Mouse (Mus musculus) cerebellum, postnatal 4 days (tissue): ENCODE data around the gene Vps36.
A peak's percentile ranks its signal among the peaks of the same experiment; 100 is the strongest.

ENCODE experiments used
- DNase-seq, 2 experiments: peaks; one replicate each; pipeline ENCODE4 v3.0.0; 2022; ENCODE audit warnings: low spot score in 2 of 2, mixed read lengths in 1 of 2

Vps36 gene

GRCm38 (mm10) chr8:22192660-22193431 lies at the start of gene Vps36:
Vps36 (plus strand) TSS chr8:22192809.
- DNase-seq: peak; percentile 82 to 94

DNA sequence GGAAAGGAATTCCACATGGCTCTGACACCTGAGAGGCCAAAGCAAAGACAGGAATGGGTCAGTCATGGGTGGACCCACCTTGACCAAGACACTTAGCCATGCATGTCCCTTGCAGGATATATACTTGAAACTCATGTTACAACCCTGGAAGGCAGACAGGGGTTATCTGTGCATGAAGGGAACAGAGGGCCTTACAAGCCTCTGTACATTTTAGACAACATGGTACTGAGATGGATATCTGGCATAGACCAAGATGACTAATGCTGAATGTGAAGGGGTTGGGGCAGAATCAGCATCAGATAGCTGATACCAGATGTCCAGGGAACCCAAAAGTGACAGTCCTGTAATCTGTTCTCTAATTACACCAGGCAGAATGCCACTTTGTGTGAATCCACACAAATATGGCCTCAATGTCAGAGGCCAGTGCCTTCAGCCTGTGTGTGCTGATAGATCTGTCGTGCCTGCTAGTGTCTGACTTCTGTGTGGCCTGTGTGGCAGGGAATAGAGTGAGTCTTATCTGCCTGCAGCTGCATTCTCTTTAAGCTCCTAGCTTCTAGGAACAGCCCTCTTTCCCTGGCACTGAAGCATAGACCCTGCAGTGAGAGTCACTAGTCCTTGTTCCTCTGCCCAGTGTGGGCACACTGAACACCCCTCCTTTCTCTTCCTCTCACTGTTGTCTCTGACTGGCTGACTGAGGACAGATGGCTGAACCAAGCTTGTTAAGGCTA lies 48.7 kb upstream of the Vps36 start:
- no peak for DNase-seq

- DNase-seq: no peak
Observed at GRCm38 (mm10) chr8:22145831-22146230, 46.8 kb upstream of the Vps36 start.

- no peak for DNase-seq
Observed at GRCm38 (mm10) chr8:22147706-22148366, 44.8 kb upstream of the Vps36 start.

- DNase-seq: no peak
Observed at GRCm38 (mm10) chr8:22148367-22148740, 44.3 kb upstream of the Vps36 start.

DNA sequence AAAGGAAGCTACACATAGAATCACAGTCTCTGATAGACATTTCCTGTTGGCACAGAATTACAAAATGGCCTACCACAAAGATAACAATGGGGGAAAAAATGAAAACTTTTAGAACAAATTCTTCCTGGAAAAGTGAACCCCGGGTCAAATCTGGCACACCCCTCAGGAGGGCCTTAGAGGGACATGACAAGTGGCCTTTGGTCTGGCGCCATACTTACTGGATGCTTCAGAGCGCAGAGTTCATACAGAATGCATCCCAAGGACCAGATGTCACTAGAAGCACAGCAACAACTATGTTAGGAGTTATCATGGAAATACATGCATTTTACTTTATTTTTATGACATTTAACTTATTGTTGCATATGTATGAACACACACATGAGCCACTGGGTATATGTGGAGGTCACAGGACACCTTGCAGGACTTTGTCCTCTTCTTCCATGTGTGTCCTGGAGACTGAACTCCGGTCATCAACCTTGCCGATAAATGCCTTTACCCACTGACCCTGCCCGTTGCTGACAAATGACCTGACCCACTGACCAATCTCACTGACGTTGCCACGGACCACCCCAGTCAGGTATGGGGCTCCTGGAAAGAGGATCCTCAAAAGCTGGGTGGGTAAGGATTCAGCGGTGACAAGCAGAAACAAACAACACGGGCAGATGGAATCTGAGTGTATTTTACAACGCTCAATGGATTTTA lies 42.8 kb upstream of the Vps36 start:
- DNase-seq: no peak

- DNase-seq: no peak
Observed at GRCm38 (mm10) chr8:22150345-22150663, 42.3 kb upstream of the Vps36 start.

- DNase-seq: no peak
Observed at GRCm38 (mm10) chr8:22162206-22162605, 30.4 kb upstream of the Vps36 start.

- no peak for DNase-seq
Observed at GRCm38 (mm10) chr8:22164431-22164830, 28.2 kb upstream of the Vps36 start.

- DNase-seq: no peak
Observed at GRCm38 (mm10) chr8:22165251-22166079, 27.1 kb upstream of the Vps36 start.

- peak; percentile 33 to 80 for DNase-seq
Observed at GRCm38 (mm10) chr8:22166080-22166603, 26.5 kb upstream of the Vps36 start, which contains the start of gene Nek3. Nek3 (minus strand) TSS chr8:22166435.

DNA sequence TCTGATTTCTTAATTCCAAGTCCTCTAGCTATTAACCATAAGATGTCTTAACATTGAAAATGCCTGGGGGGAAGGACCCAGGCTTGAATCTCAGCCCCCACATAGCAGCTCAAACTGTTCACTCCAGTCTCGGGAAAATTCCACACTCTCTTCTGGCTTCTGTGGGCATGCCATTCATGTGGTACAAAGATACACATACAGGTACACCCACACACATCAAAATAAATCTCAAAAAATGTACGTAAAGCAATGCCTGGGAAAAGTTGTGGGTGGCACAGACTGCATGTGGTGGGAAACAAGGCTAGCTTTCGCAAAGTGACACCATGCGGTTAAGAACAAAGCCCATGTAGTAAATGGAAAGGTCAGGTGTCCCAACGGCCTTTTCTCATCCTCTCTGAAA lies 23.4 kb upstream of the Vps36 start:
- DNase-seq: no peak

GRCm38 (mm10) chr8:22175966-22176365 lies 16.6 kb upstream of the Vps36 start:
- DNase-seq: no peak

GRCm38 (mm10) chr8:22184884-22185283 lies 7.7 kb upstream of the Vps36 start:
- DNase-seq: peak in 1 of 2 experiments; percentile 25

- peak; percentile 81 to 92 for DNase-seq
Observed at GRCm38 (mm10) chr8:22185431-22186397, 6.9 kb upstream of the Vps36 start, which contains the start of gene Ckap2. Ckap2 (minus strand) TSS chr8:22185819.

DNA sequence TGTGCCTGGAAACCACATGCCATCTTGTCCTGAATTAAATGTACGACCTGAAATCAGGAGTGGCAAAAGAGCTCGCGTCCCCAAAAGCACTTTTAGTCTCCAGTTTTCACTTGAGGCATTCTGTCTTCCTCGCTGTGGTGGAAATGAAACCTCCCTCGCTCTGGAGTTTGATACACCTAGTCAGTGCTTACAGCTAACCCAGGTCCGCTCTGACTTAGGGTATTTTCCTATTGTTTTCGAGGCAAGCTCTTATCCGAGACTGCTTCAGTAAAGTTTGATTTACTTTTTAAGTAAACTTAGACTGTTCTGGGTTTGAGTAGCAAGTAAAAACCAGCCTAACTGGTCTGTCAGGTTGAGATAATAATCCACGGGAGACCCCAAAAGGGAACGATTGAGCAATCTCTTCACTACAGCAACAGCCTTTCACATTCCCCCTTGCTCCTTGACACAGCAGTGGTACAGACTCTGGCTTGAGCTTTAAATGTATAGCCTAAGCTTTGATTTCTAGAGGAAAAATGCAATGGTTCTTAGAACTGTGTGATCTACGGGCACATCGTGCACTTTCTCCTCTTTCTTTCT lies 912 bp downstream of the Vps36 start:
- no peak for DNase-seq

- DNase-seq: no peak
Observed at GRCm38 (mm10) chr8:22197914-22198313, 5.3 kb downstream of the Vps36 start.

- DNase-seq: no peak
Observed at GRCm38 (mm10) chr8:22199481-22199880, 6.9 kb downstream of the Vps36 start.

DNA sequence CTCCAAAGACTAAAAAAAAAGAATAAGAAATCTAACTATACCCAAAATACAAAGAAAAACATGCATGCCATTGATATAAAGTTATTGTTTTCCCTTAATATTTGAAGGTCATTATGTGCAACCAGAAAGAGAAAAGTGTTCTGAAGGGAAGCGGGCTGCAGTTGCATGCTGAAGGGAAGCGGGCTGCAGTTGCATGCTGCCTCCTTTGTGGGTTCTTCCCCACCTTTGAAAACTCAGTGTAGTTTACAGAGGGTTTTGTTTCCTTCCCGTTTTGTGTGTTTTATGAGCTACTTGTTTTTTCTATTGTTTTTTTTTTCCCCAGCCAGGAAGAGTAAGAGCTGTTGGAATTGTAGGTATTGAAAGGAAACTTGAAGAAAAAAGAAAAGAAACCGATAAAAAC lies 14.9 kb downstream of the Vps36 start:
- no peak for DNase-seq
